Mouse (Mus musculus): ENCODE data around the gene Hap1. TPM values are rescaled to one million over a fixed set of nuclear protein-coding genes. Genes with fewer than 3 reads are reported as not detected.
"Not testable (repeated sequence)": the region's sequence is repeated elsewhere in the genome, so short reads cannot be mapped to it uniquely, and the experiment has no call there.

Hap1 gene
- polyA plus RNA-seq, 1 experiment from 2014 or later = 0.37 TPM

- Histone ChIP-seq H3K27me3 (no peaks in the 10 kb centered on the region), H3K27ac (no peak overlapping the region), H3K9me3 (replicated peaks) (no peaks in the 10 kb centered on the region), H3K36me3 (peaks cover 38% of the 10 kb centered on the region), H3K9ac (no peak overlapping the region), H3K4me1 (replicated peaks) (no peaks in the 10 kb centered on the region), H3K4me3 (replicated peaks) (no peak overlapping the region), H3K4me2 (no peak overlapping the region)
- ATAC-seq (ENCODE audit: low read depth) (no peak; the same call in 1 of the 2 replicates), DNase-seq (no peak)
- 63% methylated on average over 8 of the region's 8 CpGs for WGBS (ENCODE audit: insufficient replicate concordance)
Measured at GRCm38 (mm10) chr11:100371981-100372558, 16.1 kb upstream of the Hap1 start.

- no peak overlapping the region for H3K4me3 ChIP-seq (replicated peaks)
- H3K27me3 ChIP-seq = no peaks in the 10 kb centered on the region
- no peak for ATAC-seq (ENCODE audit: low read depth)
- no peak overlapping the region for H3K4me2 ChIP-seq
- H3K9ac ChIP-seq = no peak overlapping the region
- DNase-seq = no peak
- H3K9me3 ChIP-seq (replicated peaks) = no peaks in the 10 kb centered on the region
- WGBS (ENCODE audit: insufficient replicate concordance) = 30% methylated on average over 8 of the region's 8 CpGs
- H3K4me1 ChIP-seq (replicated peaks) = no peaks in the 10 kb centered on the region
- no peak overlapping the region for H3K27ac ChIP-seq
- H3K36me3 ChIP-seq = peaks cover 22% of the 10 kb centered on the region
Measured at GRCm38 (mm10) chr11:100369822-100370221, 13.9 kb upstream of the Hap1 start.

GRCm38 (mm10) chr11:100369145-100369544, 13.2 kb upstream of the Hap1 start:
- Histone ChIP-seq H3K9ac (no peak overlapping the region), H3K4me3 (replicated peaks) (no peak overlapping the region), H3K27ac (no peak overlapping the region), H3K27me3 (peaks cover 2% of the 10 kb centered on the region; the same call in 1 of the 2 replicates), H3K4me2 (no peak overlapping the region), H3K9me3 (replicated peaks) (no peaks in the 10 kb centered on the region), H3K36me3 (peaks cover 20% of the 10 kb centered on the region), H3K4me1 (replicated peaks) (no peaks in the 10 kb centered on the region)
- 60% methylated on average over 7 of the region's 7 CpGs for WGBS (ENCODE audit: insufficient replicate concordance)
- ATAC-seq (ENCODE audit: low read depth) = no peak
- no peak for DNase-seq

GRCm38 (mm10) chr11:100362979-100363562, 7.1 kb upstream of the Hap1 start:
- H3K27me3 ChIP-seq = peaks cover 34% of the 10 kb centered on the region
- H3K4me3 ChIP-seq (replicated peaks) = no peak overlapping the region
- no peaks in the 10 kb centered on the region for H3K36me3 ChIP-seq
- DNase-seq (peak; percentile 24), ATAC-seq (ENCODE audit: low read depth) (no peak)
- H3K4me2 ChIP-seq = no peak overlapping the region
- H3K9me3 ChIP-seq (replicated peaks) = no peaks in the 10 kb centered on the region
- 15% methylated on average over 12 of the region's 12 CpGs for WGBS (ENCODE audit: insufficient replicate concordance)
- no peak overlapping the region for H3K9ac ChIP-seq
- H3K27ac ChIP-seq = no peak overlapping the region
- no peaks in the 10 kb centered on the region for H3K4me1 ChIP-seq (replicated peaks)

- no peak overlapping the region for H3K4me3 ChIP-seq (replicated peaks)
- DNase-seq (peak; percentile 37), ATAC-seq (ENCODE audit: low read depth) (no peak; the same call in 1 of the 2 replicates)
- H3K4me2 ChIP-seq = no peak overlapping the region
- no peaks in the 10 kb centered on the region for H3K36me3 ChIP-seq
- no peak overlapping the region for H3K27ac ChIP-seq
- H3K9ac ChIP-seq = no peak overlapping the region
- WGBS (ENCODE audit: insufficient replicate concordance) = 14% methylated on average over 8 of the region's 8 CpGs
- no peaks in the 10 kb centered on the region for H3K9me3 ChIP-seq (replicated peaks)
- H3K27me3 ChIP-seq = peaks cover 40% of the 10 kb centered on the region
- H3K4me1 ChIP-seq (replicated peaks) = no peaks in the 10 kb centered on the region
Measured at GRCm38 (mm10) chr11:100362209-100362978, 6.5 kb upstream of the Hap1 start.

- ATAC-seq (ENCODE audit: low read depth) = peak; percentile 43
- no CpG with 5 or more reads among the region's 13 CpGs for WGBS (ENCODE audit: insufficient replicate concordance)
- H3K4me3 ChIP-seq (replicated peaks); DNase-seq; H3K36me3 ChIP-seq; H3K9me3 ChIP-seq (replicated peaks); H3K27ac ChIP-seq; H3K4me1 ChIP-seq (replicated peaks); H3K9ac ChIP-seq; H3K4me2 ChIP-seq: not testable (repeated sequence)
- peaks cover 54% of the 10 kb centered on the region for H3K27me3 ChIP-seq
Measured at GRCm38 (mm10) chr11:100361059-100361458, 5.1 kb upstream of the Hap1 start.

GRCm38 (mm10) chr11:100360175-100360574, 4.2 kb upstream of the Hap1 start:
- no peak overlapping the region for H3K9ac ChIP-seq
- H3K4me3 ChIP-seq (replicated peaks) = no peak overlapping the region
- H3K27me3 ChIP-seq = peaks cover 63% of the 10 kb centered on the region
- peaks cover 12% of the 10 kb centered on the region for H3K4me1 ChIP-seq (replicated peaks)
- no peak overlapping the region for H3K27ac ChIP-seq
- H3K4me2 ChIP-seq = no peak overlapping the region
- WGBS (ENCODE audit: insufficient replicate concordance) = 35% methylated on average over 6 of the region's 6 CpGs
- H3K36me3 ChIP-seq = no peaks in the 10 kb centered on the region
- ATAC-seq (ENCODE audit: low read depth) (no peak), DNase-seq (no peak)
- H3K9me3 ChIP-seq (replicated peaks) = no peaks in the 10 kb centered on the region

- H3K36me3 ChIP-seq = no peaks in the 10 kb centered on the region
- H3K4me3 ChIP-seq (replicated peaks) = no peak overlapping the region
- H3K27ac ChIP-seq = no peak overlapping the region
- DNase-seq (no peak), ATAC-seq (ENCODE audit: low read depth) (no peak)
- H3K27me3 ChIP-seq = peaks cover 83% of the 10 kb centered on the region
- WGBS (ENCODE audit: insufficient replicate concordance) = 50% methylated on average over 5 of the region's 5 CpGs
- H3K4me2 ChIP-seq = no peak overlapping the region
- H3K9ac ChIP-seq = no peak overlapping the region
- H3K4me1 ChIP-seq (replicated peaks) = peaks cover 17% of the 10 kb centered on the region
- H3K9me3 ChIP-seq (replicated peaks) = no peaks in the 10 kb centered on the region
Measured at GRCm38 (mm10) chr11:100357408-100357807, 1.5 kb upstream of the Hap1 start.

GRCm38 (mm10) chr11:100356819-100357211, 887 bp upstream of the Hap1 start:
- DNase-seq (no peak), ATAC-seq (ENCODE audit: low read depth) (no peak)
- Histone ChIP-seq H3K4me3 (replicated peaks) (no peak overlapping the region), H3K36me3 (no peaks in the 10 kb centered on the region), H3K4me1 (replicated peaks) (peaks cover 17% of the 10 kb centered on the region), H3K27me3 (peaks cover 89% of the 10 kb centered on the region), H3K27ac (no peak overlapping the region), H3K4me2 (peak overlapping the region; percentile 81; the same call in 1 of the 2 replicates), H3K9me3 (replicated peaks) (no peaks in the 10 kb centered on the region), H3K9ac (no peak overlapping the region)
- 29% methylated on average over 9 of the region's 9 CpGs for WGBS (ENCODE audit: insufficient replicate concordance)

- no peak overlapping the region for H3K27ac ChIP-seq
- peak overlapping the region; percentile 29; the same call in 1 of the 2 replicates for H3K9ac ChIP-seq
- H3K4me2 ChIP-seq = peak overlapping the region; percentile 81
- H3K27me3 ChIP-seq = peaks cover 93% of the 10 kb centered on the region
- H3K4me3 ChIP-seq (replicated peaks) = peak overlapping the region; percentile 60
- H3K36me3 ChIP-seq = no peaks in the 10 kb centered on the region
- no peak for DNase-seq
- H3K4me1 ChIP-seq (replicated peaks) = peaks cover 17% of the 10 kb centered on the region
- ATAC-seq (ENCODE audit: low read depth) = peak; percentile 41
- WGBS (ENCODE audit: insufficient replicate concordance) = 1% methylated on average over 54 of the region's 54 CpGs
- H3K9me3 ChIP-seq (replicated peaks) = no peaks in the 10 kb centered on the region
Measured at GRCm38 (mm10) chr11:100355151-100355951, 577 bp downstream of the Hap1 start.

Measured in liver, embryonic 13.5 days (tissue).